Mouse (Mus musculus) MEL (cell line): ENCODE data around the gene Fabp2.

Experiments used
- CTCF ChIP-seq, 3 experiments: IDR thresholded peaks in 2 of 3; conservative IDR thresholded peaks in 1 of 3; 2 replicates each; pipeline ENCODE4 v1.5.1; 2011 to 2012; ENCODE audit warnings: low read length in 3 of 3, low read depth in 2 of 3, mild to moderate bottlenecking in 2 of 3, improper control_type of control experiment in 1 of 3, inconsistent platforms in 1 of 3, mixed read lengths in 1 of 3, moderate library complexity in 1 of 3; ENCODE audit not compliant: control insufficient read depth in 1 of 3, insufficient read depth in 1 of 3, poor library complexity in 1 of 3, severe bottlenecking in 1 of 3
- MAX ChIP-seq: IDR thresholded peaks from 2 replicates; pipeline ENCODE4 v1.6.1; 2011; ENCODE audit warnings: low read length, improper control_type of control experiment
- POLR2A ChIP-seq, 2 experiments: IDR thresholded peaks; 2 replicates each; pipeline ENCODE4 v1.6.1; 2011 to 2012; ENCODE audit warnings: low read length in 2 of 2, mild to moderate bottlenecking in 2 of 2, control low read depth in 1 of 2, improper control_type of control experiment in 1 of 2, low read depth in 1 of 2, moderate library complexity in 1 of 2; ENCODE audit not compliant: control insufficient read depth in 1 of 2, insufficient read depth in 1 of 2, poor library complexity in 1 of 2
- SIN3A ChIP-seq: IDR thresholded peaks from 2 replicates; pipeline ENCODE4 v1.6.1; 2012; ENCODE audit warnings: low read length, improper control_type of control experiment, inconsistent platforms
- SMC3 ChIP-seq: IDR thresholded peaks from 2 replicates; pipeline ENCODE4 v1.6.1; 2011; ENCODE audit warnings: low read depth, low read length, improper control_type of control experiment
- USF1 ChIP-seq: IDR thresholded peaks from 2 replicates; pipeline ENCODE4 v1.6.1; 2014; ENCODE audit warnings: low read depth, mild to moderate bottlenecking, inconsistent platforms, low read length, improper control_type of control experiment, moderate library complexity
- ZNF384 ChIP-seq: IDR thresholded peaks from 2 replicates; pipeline ENCODE4 v1.6.1; 2012; ENCODE audit warnings: low read depth, mild to moderate bottlenecking, inconsistent platforms, low read length, improper control_type of control experiment

DNA sequence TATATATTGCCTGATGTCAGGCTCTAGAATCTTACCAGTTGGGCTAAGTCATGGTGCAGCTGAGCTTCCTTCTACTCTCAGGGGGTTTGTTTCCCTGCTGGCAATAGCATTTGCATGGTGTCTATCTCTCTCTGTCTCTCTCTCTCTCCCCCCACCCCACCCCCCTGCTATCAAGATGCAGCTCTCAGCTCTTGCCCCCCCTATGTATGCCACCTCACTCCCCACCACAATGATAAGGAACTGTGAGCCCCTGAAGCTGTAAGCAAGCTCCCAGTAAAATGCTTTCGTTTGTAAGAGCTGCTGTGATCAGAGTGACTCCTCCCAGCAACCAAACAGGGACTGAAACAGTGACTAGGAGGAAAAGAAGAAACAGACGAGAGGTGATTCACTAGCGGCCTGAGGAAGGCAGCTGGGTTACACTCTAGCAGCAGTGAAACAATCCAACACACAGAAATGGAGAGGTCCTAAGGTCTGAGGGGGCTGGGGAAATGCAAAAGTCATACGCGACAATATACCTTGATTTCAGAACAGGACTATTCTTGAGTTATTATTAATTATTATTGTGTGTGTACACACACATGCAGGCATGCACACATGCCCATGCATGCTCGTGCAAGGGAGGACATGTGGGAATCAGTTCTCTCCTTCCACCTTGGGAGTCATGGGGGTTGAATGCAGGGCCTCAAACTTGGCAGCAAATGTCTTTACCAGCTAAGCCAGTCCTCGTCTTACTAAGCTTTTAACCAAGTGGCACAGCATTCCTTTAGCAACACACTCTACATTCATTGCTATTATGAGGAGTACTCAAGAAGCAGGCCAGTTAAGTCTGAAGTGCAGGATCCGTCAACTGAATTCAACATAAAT, 25.9 kb downstream of the Fabp2 start:
- no peak for TF ChIP-seq MAX
- TF ChIP-seq SIN3A = peak; percentile 35; the same call in 1 of the 2 replicates
- no peak for TF ChIP-seq ZNF384
- no peak for TF ChIP-seq POLR2A (IDR thresholded peaks at IDR 0.05; ENCODE audit: control insufficient read depth in 1 of 2, insufficient read depth in 1 of 2, low read depth in 1 of 2, low read length in 2 of 2, poor library complexity in 1 of 2)
- no peak for TF ChIP-seq SMC3
- no peak for TF ChIP-seq USF1
- no peak for TF ChIP-seq CTCF (IDR thresholded peaks at IDR 0.05 in 2 of 3, conservative IDR thresholded peaks at IDR 0.05 in 1 of 3; ENCODE audit: control insufficient read depth in 1 of 3, insufficient read depth in 1 of 3, low read depth in 2 of 3, low read length in 3 of 3, poor library complexity in 1 of 3, severe bottlenecking in 1 of 3)
